Mouse (Mus musculus): ENCODE measurements around the gene Slc1a2. TPM values are rescaled to one million over a fixed set of nuclear protein-coding genes. Genes with fewer than 3 reads are reported as not detected.

Slc1a2 gene
- total and polyA plus RNA-seq, 2 experiments = 89.4 to 167 TPM

- H3K9ac ChIP-seq (ENCODE audit: low read depth, low read length) = no peak overlapping the region
- H3K27me3 ChIP-seq (ENCODE audit: control insufficient read depth, insufficient read depth, low read length) = peaks cover 5% of the 10 kb centered on the region; the same call in 1 of the 2 replicates
- no peak overlapping the region for H3K27ac ChIP-seq (replicated peaks; ENCODE audit: insufficient read depth, low read depth, low read length)
- TF ChIP-seq CTCF (IDR thresholded peaks at IDR 0.05; ENCODE audit: low read depth, low read length) (no peak), POLR2A (IDR thresholded peaks at IDR 0.05; ENCODE audit: extremely low read depth, insufficient read depth, low read length) (no peak)
- no peaks in the 10 kb centered on the region for H3K36me3 ChIP-seq (ENCODE audit: control insufficient read depth, insufficient read depth, low read length)
- no peak overlapping the region for H3K4me3 ChIP-seq (ENCODE audit: insufficient read depth, low read depth, low read length)
- DNase-seq (ENCODE audit: extremely low read depth, low read depth, low spot score) = peak; percentile 58
- 52% methylated on average over 2 of the region's 2 CpGs for WGBS
- H3K79me2 ChIP-seq (ENCODE audit: control insufficient read depth, insufficient read depth, low read length) = no peaks in the 10 kb centered on the region
- no peaks in the 10 kb centered on the region for H3K4me1 ChIP-seq (ENCODE audit: control insufficient read depth, insufficient read depth, low read length)
These were observed 63.4 kb downstream of the Slc1a2 start for GRCm38 (mm10) chr2:102721859-102722258.

GRCm38 (mm10) chr2:102725054-102725453 is 66.6 kb downstream of the Slc1a2 start:
- H3K4me1 ChIP-seq (ENCODE audit: control insufficient read depth, insufficient read depth, low read length) = no peaks in the 10 kb centered on the region
- H3K79me2 ChIP-seq (ENCODE audit: control insufficient read depth, insufficient read depth, low read length) = no peaks in the 10 kb centered on the region
- no peaks in the 10 kb centered on the region for H3K36me3 ChIP-seq (ENCODE audit: control insufficient read depth, insufficient read depth, low read length)
- no peak for TF ChIP-seq CTCF (IDR thresholded peaks at IDR 0.05; ENCODE audit: low read depth, low read length)
- TF ChIP-seq POLR2A (IDR thresholded peaks at IDR 0.05; ENCODE audit: extremely low read depth, insufficient read depth, low read length) = no peak
- no peak for DNase-seq (ENCODE audit: extremely low read depth, low read depth, low spot score)
- H3K4me3 ChIP-seq (ENCODE audit: insufficient read depth, low read depth, low read length) = no peak overlapping the region
- no peaks in the 10 kb centered on the region for H3K27me3 ChIP-seq (ENCODE audit: control insufficient read depth, insufficient read depth, low read length)
- WGBS = 83% methylated on average over 3 of the region's 3 CpGs
- H3K9ac ChIP-seq (ENCODE audit: low read depth, low read length) = no peak overlapping the region
- no peak overlapping the region for H3K27ac ChIP-seq (replicated peaks; ENCODE audit: insufficient read depth, low read depth, low read length)

GRCm38 (mm10) chr2:102730386-102730785 is 71.9 kb downstream of the Slc1a2 start:
- Histone ChIP-seq H3K9ac (ENCODE audit: low read depth, low read length) (no peak overlapping the region), H3K36me3 (ENCODE audit: control insufficient read depth, insufficient read depth, low read length) (no peaks in the 10 kb centered on the region), H3K79me2 (ENCODE audit: control insufficient read depth, insufficient read depth, low read length) (no peaks in the 10 kb centered on the region), H3K4me1 (ENCODE audit: control insufficient read depth, insufficient read depth, low read length) (no peaks in the 10 kb centered on the region), H3K27me3 (ENCODE audit: control insufficient read depth, insufficient read depth, low read length) (no peaks in the 10 kb centered on the region; the same call in 1 of the 2 replicates), H3K4me3 (ENCODE audit: insufficient read depth, low read depth, low read length) (no peak overlapping the region), H3K27ac (replicated peaks; ENCODE audit: insufficient read depth, low read depth, low read length) (no peak overlapping the region)
- 80% methylated on average over 5 of the region's 5 CpGs for WGBS
- no peak for DNase-seq (ENCODE audit: extremely low read depth, low read depth, low spot score)
- TF ChIP-seq CTCF (IDR thresholded peaks at IDR 0.05; ENCODE audit: low read depth, low read length) = no peak

- Histone ChIP-seq H3K27ac (replicated peaks; ENCODE audit: insufficient read depth, low read depth, low read length) (no peak overlapping the region), H3K27me3 (ENCODE audit: control insufficient read depth, insufficient read depth, low read length) (no peaks in the 10 kb centered on the region; the same call in 1 of the 2 replicates), H3K4me1 (ENCODE audit: control insufficient read depth, insufficient read depth, low read length) (no peaks in the 10 kb centered on the region), H3K4me3 (ENCODE audit: insufficient read depth, low read depth, low read length) (no peak overlapping the region), H3K36me3 (ENCODE audit: control insufficient read depth, insufficient read depth, low read length) (no peaks in the 10 kb centered on the region), H3K9ac (ENCODE audit: low read depth, low read length) (no peak overlapping the region), H3K79me2 (ENCODE audit: control insufficient read depth, insufficient read depth, low read length) (no peaks in the 10 kb centered on the region)
- TF ChIP-seq POLR2A (IDR thresholded peaks at IDR 0.05; ENCODE audit: extremely low read depth, insufficient read depth, low read length) = no peak
- TF ChIP-seq CTCF (IDR thresholded peaks at IDR 0.05; ENCODE audit: low read depth, low read length) = no peak
- DNase-seq (ENCODE audit: extremely low read depth, low read depth, low spot score) = no peak
- WGBS = 86% methylated on average over 8 of the region's 8 CpGs
These were observed 72.3 kb downstream of the Slc1a2 start for GRCm38 (mm10) chr2:102730788-102731187.

GRCm38 (mm10) chr2:102733128-102733527 is 74.7 kb downstream of the Slc1a2 start:
- 90% methylated on average over 4 of the region's 4 CpGs for WGBS
- no peak overlapping the region for H3K4me3 ChIP-seq (ENCODE audit: insufficient read depth, low read depth, low read length)

GRCm38 (mm10) chr2:102734055-102734454 is 75.6 kb downstream of the Slc1a2 start:
- H3K4me1 ChIP-seq (ENCODE audit: control insufficient read depth, insufficient read depth, low read length) = no peaks in the 10 kb centered on the region
- no peak for TF ChIP-seq CTCF (IDR thresholded peaks at IDR 0.05; ENCODE audit: low read depth, low read length)
- no peak for TF ChIP-seq POLR2A (IDR thresholded peaks at IDR 0.05; ENCODE audit: extremely low read depth, insufficient read depth, low read length)
- H3K79me2 ChIP-seq (ENCODE audit: control insufficient read depth, insufficient read depth, low read length) = no peaks in the 10 kb centered on the region
- no peaks in the 10 kb centered on the region for H3K36me3 ChIP-seq (ENCODE audit: control insufficient read depth, insufficient read depth, low read length)
- no peaks in the 10 kb centered on the region; the same call in 1 of the 2 replicates for H3K27me3 ChIP-seq (ENCODE audit: control insufficient read depth, insufficient read depth, low read length)
- H3K4me3 ChIP-seq (ENCODE audit: insufficient read depth, low read depth, low read length) = no peak overlapping the region
- DNase-seq (ENCODE audit: extremely low read depth, low read depth, low spot score) = no peak
- H3K9ac ChIP-seq (ENCODE audit: low read depth, low read length) = no peak overlapping the region
- no peak overlapping the region for H3K27ac ChIP-seq (replicated peaks; ENCODE audit: insufficient read depth, low read depth, low read length)
- WGBS = 79% methylated on average over 3 of the region's 3 CpGs

More at GRCm38 (mm10) chr2:102733128-102733527, 74.7 kb downstream of the Slc1a2 start:
- Histone ChIP-seq H3K36me3 (ENCODE audit: control insufficient read depth, insufficient read depth, low read length) (no peaks in the 10 kb centered on the region), H3K27me3 (ENCODE audit: control insufficient read depth, insufficient read depth, low read length) (no peaks in the 10 kb centered on the region; the same call in 1 of the 2 replicates), H3K27ac (replicated peaks; ENCODE audit: insufficient read depth, low read depth, low read length) (no peak overlapping the region), H3K79me2 (ENCODE audit: control insufficient read depth, insufficient read depth, low read length) (no peaks in the 10 kb centered on the region), H3K4me1 (ENCODE audit: control insufficient read depth, insufficient read depth, low read length) (no peaks in the 10 kb centered on the region), H3K9ac (ENCODE audit: low read depth, low read length) (no peak overlapping the region)
- TF ChIP-seq POLR2A (IDR thresholded peaks at IDR 0.05; ENCODE audit: extremely low read depth, insufficient read depth, low read length) = no peak
- no peak for TF ChIP-seq CTCF (IDR thresholded peaks at IDR 0.05; ENCODE audit: low read depth, low read length)
- no peak for DNase-seq (ENCODE audit: extremely low read depth, low read depth, low spot score)

Measured in liver, adult 2 months (tissue).